Mouse (Mus musculus) left cerebral cortex, postnatal 14 days (tissue): ENCODE measurements at regions not wholly inside any gene's neighbourhood (a gene's known extent, or its start where the extent isn't known, plus 50 kb on each side); places are given as distances from the start of the nearest gene placed in this dataset.

Source experiments
- DNase-seq, 2 experiments: peaks; one replicate each; pipeline ENCODE4 v3.0.0; 2021 to 2022; ENCODE audit warnings: low spot score in 2 of 2, mixed read lengths in 1 of 2
- intact Hi-C: fragments of 180-260 bp; cut with DNase I; formaldehyde crosslinking; loops from one replicate; pipeline ENCODE4 v1.15.1; 2025

DNA sequence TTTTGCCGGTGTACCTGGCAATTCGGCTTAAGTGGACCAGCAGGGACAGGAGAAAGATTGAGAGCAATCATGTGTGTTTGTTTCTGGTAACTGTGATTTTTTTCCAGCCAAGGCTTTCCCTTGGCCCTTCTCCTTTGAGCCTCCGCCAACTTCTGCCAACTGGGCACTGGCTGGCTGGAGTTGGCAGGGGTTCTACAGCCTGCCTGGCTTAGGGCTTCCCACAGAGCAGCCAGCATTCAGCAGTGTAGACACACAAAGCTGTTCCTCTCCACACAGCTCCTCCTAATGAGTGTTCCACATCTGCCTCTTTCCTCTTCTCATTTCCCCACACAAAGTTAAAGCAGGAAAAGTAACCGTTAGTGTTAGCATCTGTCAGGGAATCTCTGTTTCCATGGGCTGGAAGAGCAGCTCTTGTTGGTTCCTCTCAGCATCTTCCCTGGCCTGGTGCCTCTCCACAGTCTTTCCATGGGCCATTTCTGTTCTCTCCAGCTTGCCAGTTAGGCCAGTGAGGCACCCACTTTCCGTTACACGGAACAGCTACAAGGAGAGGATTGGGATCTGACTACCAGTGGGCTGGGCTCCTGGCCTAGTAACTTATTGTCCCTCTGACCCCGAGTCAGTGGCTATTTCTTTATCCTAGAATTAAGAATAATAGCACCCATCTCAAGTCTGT is 68.0 kb upstream of the Rbm24 start:
- DNase-seq: peak; percentile 64
- intact Hi-C loops: no loop called here

DNA sequence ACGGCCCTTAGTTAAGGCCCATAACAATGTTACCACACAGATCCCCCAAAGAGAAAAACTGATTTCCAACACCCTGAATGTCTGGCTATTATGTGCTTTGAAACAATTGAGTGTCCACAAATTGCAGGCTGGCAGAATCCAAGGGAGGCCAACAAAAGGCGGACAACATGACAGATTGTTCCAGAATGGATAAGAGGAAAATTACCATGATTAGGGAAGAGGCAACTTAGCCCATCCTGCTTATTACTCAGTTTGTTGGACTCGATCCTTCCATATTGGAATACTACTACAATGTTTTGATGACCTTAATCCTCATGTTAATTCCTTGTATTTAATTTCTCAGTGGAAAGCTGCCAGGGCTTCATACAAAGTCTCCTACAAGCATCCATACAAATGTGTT is 62.9 kb upstream of the Rbm24 start:
- intact Hi-C loops: no loop called here
- no peak for DNase-seq

DNA sequence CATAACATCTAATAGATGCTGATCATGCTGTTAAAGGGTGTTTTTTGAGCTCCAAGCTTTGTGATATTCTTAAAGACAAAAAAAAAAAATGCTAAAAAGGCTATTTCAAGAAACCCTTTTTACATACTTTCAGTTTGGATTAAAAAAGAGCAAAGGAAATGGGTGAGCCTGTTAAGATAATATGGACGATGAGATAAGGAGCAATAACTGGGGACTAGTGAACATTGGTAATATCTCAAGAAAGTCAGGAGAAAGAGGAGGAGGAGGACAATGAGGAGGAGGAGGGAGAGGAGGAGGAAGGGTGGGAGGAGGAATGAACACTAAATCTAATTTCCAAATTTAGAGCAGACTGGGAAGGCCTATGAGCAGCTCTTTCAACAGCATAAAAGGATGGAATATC is 62.3 kb upstream of the Rbm24 start:
- intact Hi-C loops: no loop called here

DNA sequence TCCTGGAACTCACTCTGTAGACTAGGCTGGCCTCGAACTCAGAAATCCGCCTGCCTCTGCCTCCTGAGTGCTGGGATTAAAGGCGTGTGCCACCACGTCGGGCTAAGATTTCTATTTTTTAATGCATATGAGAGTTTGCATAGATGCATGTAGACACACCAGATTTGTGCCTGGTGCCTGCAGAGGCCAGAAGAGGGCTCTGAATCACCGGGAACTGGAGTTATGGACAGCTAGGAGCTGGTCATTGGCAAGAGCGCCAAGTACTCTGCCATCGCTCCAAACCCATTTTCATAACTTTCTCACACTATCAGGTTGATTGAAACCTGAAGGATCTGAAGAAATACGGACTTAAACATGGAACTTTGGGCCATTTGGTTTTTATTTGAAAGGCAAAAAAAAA is 61.2 kb upstream of the Rbm24 start:
- intact Hi-C loops: no loop called here
- DNase-seq: no peak

More for the DNA sequence above, 62.3 kb upstream of the Rbm24 start:
- no peak for DNase-seq

DNA sequence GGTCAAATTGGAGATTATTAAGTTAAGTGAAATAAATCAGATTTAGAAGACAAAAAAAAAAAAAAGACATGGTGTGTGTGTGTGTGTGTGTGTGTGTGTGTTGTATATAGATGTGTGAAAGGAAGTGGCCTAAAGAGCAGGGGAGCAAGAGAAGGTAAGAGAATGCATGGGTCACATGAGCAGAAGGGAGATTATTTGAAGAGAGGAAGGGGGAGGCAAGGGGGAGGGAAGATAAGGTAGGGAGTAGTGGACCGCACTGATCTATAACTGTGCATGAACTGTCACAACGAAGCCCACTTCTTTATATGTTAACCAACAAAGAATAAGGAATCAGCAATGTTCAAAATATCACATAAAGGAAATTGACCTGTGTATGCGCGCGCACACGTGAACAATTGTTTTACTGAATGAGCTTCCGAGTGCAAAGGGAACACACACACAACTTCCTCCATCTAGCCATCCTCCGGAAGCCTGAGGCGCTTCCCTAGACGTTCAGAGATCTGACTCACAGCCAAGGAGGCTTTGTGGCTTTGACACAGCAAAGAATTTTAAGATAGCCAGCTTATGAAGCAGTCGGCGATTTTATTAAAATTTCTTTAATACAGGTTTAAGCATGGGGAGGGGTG is 57.6 kb upstream of the Rbm24 start:
- no peak for DNase-seq
- intact Hi-C loops: no loop called here

DNA sequence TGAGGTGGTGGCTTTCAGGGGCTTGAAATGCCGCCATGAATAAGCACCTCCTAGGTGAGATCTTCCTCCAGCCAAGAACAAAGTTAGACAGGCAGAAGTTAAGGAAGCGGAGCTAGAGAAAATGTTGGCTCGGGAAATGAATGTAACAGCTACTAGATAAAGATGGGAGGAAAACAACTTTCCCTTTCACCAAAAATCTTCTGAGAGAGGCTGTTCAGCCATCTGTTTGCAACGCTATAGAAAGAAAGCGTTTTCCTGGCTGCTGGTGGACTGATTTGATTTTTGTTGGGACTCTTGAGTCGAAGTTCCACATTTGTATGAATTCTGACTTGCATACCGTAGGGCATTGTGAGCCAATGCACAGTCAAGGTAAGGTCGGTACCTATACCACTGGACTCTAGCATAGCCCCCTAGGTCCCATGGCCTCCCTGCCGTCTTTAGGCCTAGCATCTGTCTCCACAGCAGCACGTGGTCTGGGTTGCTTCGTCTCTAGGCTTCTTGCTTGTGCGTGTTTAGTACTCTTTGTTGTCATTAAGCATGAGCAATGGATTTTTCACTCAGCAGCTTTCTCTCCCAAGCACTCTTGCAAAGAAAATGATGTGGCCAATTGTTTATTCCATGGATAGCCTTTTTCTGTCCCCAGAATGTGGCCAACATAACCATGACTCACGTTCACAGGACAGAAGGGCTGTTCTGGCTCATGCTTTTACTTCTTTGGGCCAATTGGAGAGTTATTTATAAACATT is 54.6 kb upstream of the Rbm24 start:
- DNase-seq: peak; percentile 44 to 68
- intact Hi-C loops: no loop called here

DNA sequence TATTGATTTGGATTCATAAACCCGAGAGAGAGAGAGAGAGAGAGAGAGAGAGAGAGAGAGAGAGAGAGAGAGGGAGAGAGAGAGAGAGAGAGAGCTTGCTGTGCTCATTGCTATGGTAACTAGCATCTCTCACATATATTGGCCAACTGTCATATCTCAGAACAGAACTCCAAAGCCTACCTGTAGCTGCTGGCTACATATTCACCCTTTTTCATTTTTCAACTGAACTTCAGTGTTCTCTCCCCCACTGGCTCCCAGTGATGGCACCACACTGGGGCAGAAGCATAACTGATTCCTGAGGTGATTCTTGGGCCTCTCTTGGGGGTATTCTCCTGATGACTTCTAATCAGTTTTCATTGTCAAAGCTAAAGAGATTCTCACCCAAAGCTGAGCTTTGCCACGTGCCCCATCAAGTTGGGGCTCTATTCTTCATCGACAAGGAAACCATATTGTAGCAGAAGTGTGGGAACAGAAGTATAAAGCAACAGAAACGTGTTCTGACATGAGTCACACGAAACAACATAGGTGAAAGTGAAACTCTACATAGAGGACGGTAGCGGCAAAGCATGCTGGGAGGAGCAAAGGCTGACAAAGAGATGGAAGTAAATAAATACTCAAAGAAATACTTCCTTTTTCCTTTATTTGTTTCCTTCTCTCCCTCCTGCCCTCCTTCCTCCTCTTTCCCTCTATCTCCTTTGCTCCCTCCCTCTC is 53.9 kb upstream of the Rbm24 start:
- DNase-seq: no peak
- intact Hi-C loops: no loop called here

DNA sequence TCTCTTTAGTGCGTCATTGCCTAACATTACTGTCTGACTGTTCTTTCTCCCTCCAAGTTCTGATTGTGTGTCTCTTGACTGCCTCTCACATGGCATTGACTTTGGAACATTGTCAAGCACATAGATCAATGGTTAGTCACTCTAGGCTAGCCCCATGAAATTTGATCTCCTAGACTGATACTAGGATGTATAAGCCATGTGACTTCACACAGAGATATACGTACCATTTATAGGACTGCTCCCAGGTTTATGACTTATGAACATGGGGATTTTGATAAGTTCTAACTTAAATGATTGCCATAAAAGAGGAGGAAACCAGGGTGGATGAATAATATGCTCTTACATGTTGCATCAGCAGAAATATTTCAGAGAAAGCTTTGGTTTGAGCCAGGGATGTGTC is 52.9 kb upstream of the Rbm24 start:
- intact Hi-C loops: no loop called here
- DNase-seq: no peak
